Mouse (Mus musculus) skeletal muscle tissue, postnatal 0 days (tissue): ENCODE data around the gene Fam71e1. TPM values are rescaled to one million over a fixed set of nuclear protein-coding genes. Genes with fewer than 3 reads are reported as not detected.

Source experiments
- microRNA-seq, 2 experiments: library from miRNA; unstranded; fragments of <30 nt; microRNA quantifications; one replicate each; pipeline ENCODE4; 2016
- polyA plus RNA-seq: library from polyadenylated mRNA; unstranded; fragments of >200 nt; fragmentation: Nextera tagmentation; extraction: Ambion mirVana; gene quantifications from 2 replicates; pipeline ENCODE4 v1.2.1, GENCODE M21; 2015

Fam71e1 gene
- 6.9 and 7.1 TPM in 2 replicates for polyA plus RNA-seq

GRCm38 (mm10) chr7:44495992-44496770 is at the start of gene Fam71e1, which contains the start of gene Emc10:
Gene Fam71e1 (plus strand): TSS chr7:44496581.
Gene Emc10 (minus strand): TSS chr7:44496529.

GRCm38 (mm10) chr7:44465111-44465510 is 31.3 kb upstream of the Fam71e1 start, which contains the start of gene Aspdh:
Gene Aspdh (plus strand): TSS chr7:44465391.

GRCm38 (mm10) chr7:44467811-44468411 is 28.5 kb upstream of the Fam71e1 start, which contains the start of gene Josd2:
Gene Josd2 (plus strand): TSS chr7:44467980.

GRCm38 (mm10) chr7:44524502-44524901 is 28.1 kb downstream of the Fam71e1 start, which contains the start of gene Mybpc2:
Gene Mybpc2 (minus strand): TSS chr7:44524656.

DNA sequence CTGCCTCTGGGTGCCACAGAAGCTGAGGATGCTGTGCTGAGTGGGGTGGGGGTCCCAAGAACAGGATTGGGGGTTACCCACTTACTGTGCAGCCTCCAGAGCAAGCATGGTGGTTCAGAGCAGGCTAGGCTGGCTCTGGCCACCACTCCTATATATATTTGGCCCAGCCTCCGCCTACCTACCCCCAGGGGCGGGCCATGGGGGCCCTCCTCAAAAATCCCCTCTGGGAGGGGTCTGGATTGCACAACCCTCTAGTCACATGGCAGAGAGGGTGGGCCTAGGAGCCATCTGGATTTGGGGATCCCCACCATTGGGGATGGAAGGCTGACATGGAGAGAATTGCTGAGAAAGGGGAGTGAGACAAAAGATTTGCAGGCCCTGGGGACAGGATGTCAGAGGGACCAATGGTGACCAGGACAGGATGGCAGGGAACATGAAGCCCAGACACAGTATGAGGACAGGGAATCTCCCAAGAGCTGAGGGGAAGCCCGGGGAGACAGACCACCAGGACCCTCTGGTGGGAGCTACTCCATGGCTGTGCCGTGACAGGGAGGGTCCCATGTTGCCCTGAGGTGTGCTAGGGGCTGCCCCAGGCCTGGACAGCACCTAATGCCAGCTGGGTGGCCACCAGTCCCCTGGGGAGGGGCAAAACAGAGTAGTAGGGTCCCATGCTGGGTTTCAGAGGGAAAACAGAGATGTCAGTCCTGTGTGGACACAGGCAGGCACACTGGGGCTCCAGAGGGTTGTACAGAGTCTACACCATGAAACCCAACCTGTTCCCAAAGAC is 35.8 kb downstream of the Fam71e1 start, which contains the start of gene Spib:
Gene Spib (minus strand): TSS at position 126 of the 787 bp plus-strand sequence.

GRCm38 (mm10) chr7:44548497-44549087 is 52.2 kb downstream of the Fam71e1 start, which contains the start of gene Pold1:
Gene Pold1 (minus strand): TSS chr7:44548849.

Small RNAs within 50 kb of the gene (microRNA-seq; reads per million reads assigned to microRNA genes)
- gene Mir7052: 0.30 to 0.64 reads per million in 2 experiments
- 0.41 to 0.42 reads per million in 2 experiments for gene Mir7053

Other genes with a start within 250 kb of the Fam71e1 start
- 0.46 and 1.0 TPM in 2 replicates for gene 1700028J19Rik, start 249.9 kb upstream of the Fam71e1 start, polyA plus RNA-seq
- 46.6 and 50.7 TPM in 2 replicates for gene 2410002F23Rik, start 249.9 kb upstream of the Fam71e1 start, polyA plus RNA-seq
- gene Acp4, start 239.2 kb upstream of the Fam71e1 start, polyA plus RNA-seq: 1.9 and 2.3 TPM in 2 replicates
- not detected in 2 replicates for gene Gm15517, start 235.1 kb upstream of the Fam71e1 start, polyA plus RNA-seq
- 1.5 and 3.3 TPM in 2 replicates for gene Clec11a, start 189.7 kb upstream of the Fam71e1 start, polyA plus RNA-seq
- 0.41 and 0.55 TPM in 2 replicates for gene Shank1, start 186.3 kb upstream of the Fam71e1 start, polyA plus RNA-seq
- gene Syt3, start 112.5 kb upstream of the Fam71e1 start, polyA plus RNA-seq: 0.46 and 0.90 TPM in 2 replicates
- gene 1700008O03Rik, start 110.8 kb upstream of the Fam71e1 start, polyA plus RNA-seq: not detected in 2 replicates
- gene Lrrc4b, start 67.6 kb upstream of the Fam71e1 start, polyA plus RNA-seq: 0.12 and 0.17 TPM in 2 replicates
- not detected in 2 replicates for gene Aspdh, start 31.2 kb upstream of the Fam71e1 start, polyA plus RNA-seq
- 96.3 and 103 TPM in 2 replicates for gene Josd2, start 28.6 kb upstream of the Fam71e1 start, polyA plus RNA-seq
- gene Emc10, start 52 bp upstream of the Fam71e1 start, polyA plus RNA-seq: 51.6 and 62.1 TPM in 2 replicates
- 253 and 339 TPM in 2 replicates for gene Mybpc2, start 28.1 kb downstream of the Fam71e1 start, polyA plus RNA-seq
- gene Spib, start 35.5 kb downstream of the Fam71e1 start, polyA plus RNA-seq: 0.09 and 0.24 TPM in 2 replicates
- gene Pold1, start 52.3 kb downstream of the Fam71e1 start, polyA plus RNA-seq: 16.8 and 19.4 TPM in 2 replicates
- 42.1 and 49.0 TPM in 2 replicates for gene Nr1h2, start 57.4 kb downstream of the Fam71e1 start, polyA plus RNA-seq
- 0.81 and 1.3 TPM in 2 replicates for gene Napsa, start 75.8 kb downstream of the Fam71e1 start, polyA plus RNA-seq
- gene Kcnc3, start 94.1 kb downstream of the Fam71e1 start, polyA plus RNA-seq: 0.06 and 0.17 TPM in 2 replicates
- 2.8 and 3.5 TPM in 2 replicates for gene Myh14, start 174.3 kb downstream of the Fam71e1 start, polyA plus RNA-seq
- gene Izumo2, start 212.2 kb downstream of the Fam71e1 start, polyA plus RNA-seq: not detected in 2 replicates